Mouse (Mus musculus) midbrain, postnatal 0 days (tissue): ENCODE data around the gene Patz1. TPM values are rescaled to one million over a fixed set of nuclear protein-coding genes. Genes with fewer than 3 reads are reported as not detected.

Experiments
- ATAC-seq: fragments of 200-750 bp; cut with Nextera tagmentation; 2 replicates; pipeline ENCODE4 v1.8.0; 2017; ENCODE audit warnings: moderate number of reproducible peaks, mild to moderate bottlenecking, moderate TSS enrichment, moderate library complexity; ENCODE audit not compliant: low FRiP score
- DNase-seq: peaks from one replicate; pipeline ENCODE4 v3.0.0-alpha.2; 2015; ENCODE audit warnings: low spot score
- H3K27ac ChIP-seq: fragments of 300-500 bp; sonication (generic); 2 replicates; pipeline ENCODE4 v1.5.1; 2014; ENCODE audit warnings: low read depth, mild to moderate bottlenecking, low read length, mixed read lengths
- H3K27me3 ChIP-seq: fragments of 300-500 bp; sonication (generic); 2 replicates; pipeline ENCODE4 v1.6.1; 2014; ENCODE audit warnings: low read length, control low read depth, mixed read lengths; ENCODE audit not compliant: insufficient read depth
- H3K36me3 ChIP-seq: fragments of 300-500 bp; sonication (generic); 2 replicates; pipeline ENCODE4 v1.6.1; 2014; ENCODE audit warnings: low read length, control low read depth, mixed read lengths; ENCODE audit not compliant: insufficient read depth
- H3K4me1 ChIP-seq: fragments of 300-500 bp; sonication (generic); 2 replicates; pipeline ENCODE4 v1.6.1; 2014; ENCODE audit warnings: mild to moderate bottlenecking, control low read depth, antibody characterized with exemption, low read length, mixed read lengths; ENCODE audit not compliant: insufficient read depth
- H3K4me2 ChIP-seq: fragments of 300-500 bp; sonication (generic); 2 replicates; pipeline ENCODE4 v1.6.1; 2014; ENCODE audit warnings: low read depth, mild to moderate bottlenecking, low read length, mixed read lengths; ENCODE audit not compliant: poor library complexity, severe bottlenecking
- H3K4me3 ChIP-seq: fragments of 300-500 bp; sonication (generic); 2 replicates; pipeline ENCODE4 v1.5.1; 2014; ENCODE audit warnings: low read depth, mild to moderate bottlenecking, low read length, moderate library complexity
- H3K9ac ChIP-seq: fragments of 300-500 bp; sonication (generic); replicated peaks from 2 replicates; pipeline ENCODE4 v1.6.1; 2014; ENCODE audit warnings: mild to moderate bottlenecking, low read length, moderate library complexity, mixed read lengths; ENCODE audit not compliant: poor library complexity, severe bottlenecking
- H3K9me3 ChIP-seq: fragments of 300-500 bp; sonication (generic); 2 replicates; pipeline ENCODE4 v1.6.1; 2016; ENCODE audit warnings: low read length, control low read depth
- CTCF ChIP-seq: IDR thresholded peaks from 2 replicates; pipeline ENCODE4 v1.5.1; 2016; ENCODE audit warnings: antibody characterized with exemption, mild to moderate bottlenecking
- WGBS: fragments of 180-500 bp; shearing (Covaris S2); extraction: QIAGEN DNeasy Blood & Tissue Kit; methylation state at CpG from one replicate; pipeline ENCODE4 v1.1.7; 2014; 5-methylcytosine and 5-hydroxymethylcytosine counted together
- polyA plus RNA-seq: library from polyadenylated mRNA; unstranded; fragments of >200 nt; fragmentation: Nextera tagmentation; extraction: Ambion mirVana; gene quantifications from 2 replicates; pipeline ENCODE4 v1.2.1, GENCODE M21; 2015
- total RNA-seq: library from RNA; depleted of rRNA; stranded (reverse); fragments of >200 nt; gene quantifications from 2 replicates; pipeline ENCODE4 v1.2.3, GENCODE M21; 2014; rRNA removed

Patz1 gene
- total and polyA plus RNA-seq, 2 experiments from 2014 or later: 39.3 to 79.3 TPM

- Histone ChIP-seq H3K4me3 (no peak overlapping the region), H3K27ac (no peak overlapping the region), H3K36me3 (peaks cover 76% of the 10 kb centered on the region), H3K9me3 (no peaks in the 10 kb centered on the region), H3K27me3 (no peaks in the 10 kb centered on the region), H3K4me1 (no peaks in the 10 kb centered on the region), H3K4me2 (no peak overlapping the region), H3K9ac (0 out of 2 replicates have a peak overlapping the region, but pooled peaks have one; percentile 19)
- no peak for TF ChIP-seq CTCF
- no peak for DNase-seq
- ATAC-seq: no peak
- 49% methylated on average over 6 of the region's 6 CpGs for WGBS
These were observed 60.1 kb downstream of the Patz1 start for GRCm38 (mm10) chr11:3348576-3349342.

DNA sequence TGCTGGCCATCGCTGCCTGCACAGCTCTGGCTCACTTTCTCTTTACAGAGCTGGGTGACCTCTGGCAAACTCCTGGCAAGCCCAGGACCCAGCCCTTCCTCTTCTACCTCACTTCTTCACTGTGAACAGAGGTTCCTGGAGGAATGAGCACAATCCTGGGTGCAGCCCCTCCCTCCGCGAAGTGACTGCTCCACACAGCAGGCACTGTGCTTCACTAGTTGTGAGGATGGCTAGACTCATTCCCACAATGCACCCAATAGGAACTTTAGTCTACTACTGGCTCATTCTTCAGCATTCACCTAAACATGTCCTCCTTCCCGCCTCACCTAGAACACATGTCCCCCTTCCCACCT lies 60.6 kb downstream of the Patz1 start:
- no peaks in the 10 kb centered on the region for H3K4me1 ChIP-seq
- H3K36me3 ChIP-seq: peaks cover 76% of the 10 kb centered on the region
- DNase-seq (no peak), ATAC-seq (no peak)
- H3K27me3 ChIP-seq: no peaks in the 10 kb centered on the region
- no peak overlapping the region for H3K27ac ChIP-seq
- no peak overlapping the region for H3K4me3 ChIP-seq
- H3K9me3 ChIP-seq: no peaks in the 10 kb centered on the region
- no peak for TF ChIP-seq CTCF
- no peak overlapping the region for H3K4me2 ChIP-seq
- 0 out of 2 replicates have a peak overlapping the region, but pooled peaks have one; percentile 19 for H3K9ac ChIP-seq
- WGBS: 91% methylated on average over 4 of the region's 4 CpGs

DNA sequence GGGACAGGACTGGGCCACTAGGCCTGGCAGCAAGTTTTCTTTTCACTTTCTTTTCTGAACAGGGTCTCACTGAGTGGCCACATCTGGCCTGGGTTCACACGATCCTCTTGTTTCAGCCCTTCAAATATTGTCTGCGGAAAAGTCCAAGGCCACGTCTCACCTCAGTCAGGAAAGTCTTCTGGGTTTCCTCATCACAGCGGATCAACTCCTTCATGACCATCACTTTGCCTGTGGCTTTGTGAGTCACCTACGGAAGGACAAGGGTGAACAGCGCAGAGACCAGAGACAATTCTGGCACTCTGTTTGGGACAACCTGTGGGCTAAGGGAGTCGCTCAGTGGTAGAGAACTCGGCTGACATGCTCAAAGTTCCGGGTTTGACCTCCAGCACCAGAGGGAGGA lies 63.5 kb downstream of the Patz1 start:
- Histone ChIP-seq H3K4me2 (no peak overlapping the region), H3K4me3 (no peak overlapping the region), H3K27ac (no peak overlapping the region), H3K27me3 (no peaks in the 10 kb centered on the region), H3K9me3 (no peaks in the 10 kb centered on the region), H3K9ac (no peak overlapping the region), H3K36me3 (peaks cover 72% of the 10 kb centered on the region), H3K4me1 (no peaks in the 10 kb centered on the region)
- DNase-seq (no peak), ATAC-seq (no peak)
- WGBS: 93% methylated on average over 9 of the region's 9 CpGs
- no peak for TF ChIP-seq CTCF

DNA sequence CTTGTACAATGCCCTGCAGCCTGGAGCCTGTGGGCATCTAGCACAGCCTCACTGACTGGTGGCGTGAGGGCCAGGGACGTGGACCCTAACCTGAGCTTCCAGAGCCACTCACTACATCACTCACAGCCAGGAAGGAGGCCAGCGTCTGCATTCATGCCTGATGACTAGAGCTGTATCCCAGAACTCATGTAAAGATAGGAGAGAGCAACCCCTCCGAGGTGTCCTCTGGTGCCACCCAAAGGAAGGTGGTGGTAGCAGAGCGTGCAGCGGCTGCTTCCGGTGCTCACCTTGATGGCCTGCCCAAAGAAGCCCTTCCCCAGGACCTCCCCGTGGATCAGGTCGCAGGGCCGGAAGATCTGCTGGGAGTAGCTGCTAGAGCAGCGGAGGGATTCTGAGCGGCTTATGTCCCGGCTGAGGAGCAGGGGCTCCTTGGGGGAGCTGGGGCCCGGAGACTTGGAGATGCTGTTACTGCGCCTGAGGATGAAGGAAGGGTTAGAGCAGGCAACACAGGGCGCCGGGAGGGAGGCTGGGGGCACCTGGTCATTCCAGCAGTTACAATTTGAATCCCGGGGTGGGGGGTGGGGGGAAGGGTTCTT lies 64.4 kb downstream of the Patz1 start:
- Histone ChIP-seq H3K4me1 (no peaks in the 10 kb centered on the region), H3K36me3 (peaks cover 75% of the 10 kb centered on the region), H3K4me3 (no peak overlapping the region), H3K27me3 (no peaks in the 10 kb centered on the region), H3K27ac (no peak overlapping the region), H3K9me3 (no peaks in the 10 kb centered on the region), H3K9ac (no peak overlapping the region), H3K4me2 (no peak overlapping the region)
- ATAC-seq (no peak), DNase-seq (no peak)
- TF ChIP-seq CTCF: peak; percentile 44; the same call in 1 of the 2 replicates
- WGBS: 45% methylated on average over 18 of the region's 18 CpGs

Other genes starting within 250 kb of the Patz1 start
- 16.3 and 17.6 TPM in 2 replicates for gene Sfi1, start 95.4 kb upstream of the Patz1 start, total RNA-seq
- gene Sfi1, start 95.4 kb upstream of the Patz1 start, polyA plus RNA-seq: 10.8 and 11.3 TPM in 2 replicates
- 56.9 and 59.6 TPM in 2 replicates for gene Eif4enif1, start 86.5 kb upstream of the Patz1 start, total RNA-seq
- 35.9 and 43.3 TPM in 2 replicates for gene Eif4enif1, start 86.5 kb upstream of the Patz1 start, polyA plus RNA-seq
- 80.6 and 93.1 TPM in 2 replicates for gene Drg1, start 22.5 kb upstream of the Patz1 start, total RNA-seq
- 183 and 190 TPM in 2 replicates for gene Drg1, start 22.5 kb upstream of the Patz1 start, polyA plus RNA-seq
- gene Pik3ip1, start 41.5 kb downstream of the Patz1 start, total RNA-seq: 42.5 and 43.4 TPM in 2 replicates
- 34.7 and 37.5 TPM in 2 replicates for gene Pik3ip1, start 41.5 kb downstream of the Patz1 start, polyA plus RNA-seq
- gene Limk2, start 120.3 kb downstream of the Patz1 start, total RNA-seq: 250 and 290 TPM in 2 replicates
- gene Limk2, start 120.3 kb downstream of the Patz1 start, polyA plus RNA-seq: 134 and 149 TPM in 2 replicates
- gene Rnf185, start 163.5 kb downstream of the Patz1 start, total RNA-seq: 43.6 and 46.8 TPM in 2 replicates
- 36.9 and 39.6 TPM in 2 replicates for gene Rnf185, start 163.5 kb downstream of the Patz1 start, polyA plus RNA-seq
- 27.4 and 33.1 TPM in 2 replicates for gene Pla2g3, start 199.4 kb downstream of the Patz1 start, total RNA-seq
- 15.4 and 20.1 TPM in 2 replicates for gene Pla2g3, start 199.4 kb downstream of the Patz1 start, polyA plus RNA-seq
- gene Inpp5j, start 215.9 kb downstream of the Patz1 start, total RNA-seq: 10.5 and 10.6 TPM in 2 replicates
- gene Inpp5j, start 215.9 kb downstream of the Patz1 start, polyA plus RNA-seq: 17.3 and 19.3 TPM in 2 replicates
- 244 and 290 TPM in 2 replicates for gene Selenom, start 225.8 kb downstream of the Patz1 start, total RNA-seq
- gene Selenom, start 225.8 kb downstream of the Patz1 start, polyA plus RNA-seq: 298 and 349 TPM in 2 replicates